Mouse (Mus musculus): Measurements from ENCODE around the gene Hlf. TPM values are rescaled to one million over a fixed set of nuclear protein-coding genes. Genes with fewer than 3 reads are reported as not detected.

The Hlf gene
- polyA plus RNA-seq, 1 experiment from 2014 or later, result 3.3 TPM

- Histone ChIP-seq H3K27me3 (no peaks in the 10 kb centered on the region), H3K27ac (no peak overlapping the region), H3K9me3 (no peaks in the 10 kb centered on the region), H3K4me3 (replicated peaks) (no peak overlapping the region), H3K4me2 (no peak overlapping the region), H3K9ac (no peak overlapping the region), H3K4me1 (no peaks in the 10 kb centered on the region), H3K36me3 (replicated peaks) (no peaks in the 10 kb centered on the region)
- WGBS, result 82% methylated on average over 3 of the region's 3 CpGs
- no peak for ATAC-seq (ENCODE audit: low FRiP score)
Observed at GRCm38 (mm10) chr11:90324597-90324996, 66.1 kb downstream of the Hlf start.

- Histone ChIP-seq H3K4me1 (no peaks in the 10 kb centered on the region), H3K27me3 (no peaks in the 10 kb centered on the region; the same call in 1 of the 2 replicates), H3K4me3 (replicated peaks) (no peak overlapping the region), H3K4me2 (no peak overlapping the region), H3K9me3 (no peaks in the 10 kb centered on the region), H3K9ac (no peak overlapping the region), H3K27ac (no peak overlapping the region), H3K36me3 (replicated peaks) (no peaks in the 10 kb centered on the region)
- WGBS, result 83% methylated on average over 7 of the region's 7 CpGs
- no peak for ATAC-seq (ENCODE audit: low FRiP score)
Observed at GRCm38 (mm10) chr11:90320922-90321321, 69.8 kb downstream of the Hlf start.

DNA sequence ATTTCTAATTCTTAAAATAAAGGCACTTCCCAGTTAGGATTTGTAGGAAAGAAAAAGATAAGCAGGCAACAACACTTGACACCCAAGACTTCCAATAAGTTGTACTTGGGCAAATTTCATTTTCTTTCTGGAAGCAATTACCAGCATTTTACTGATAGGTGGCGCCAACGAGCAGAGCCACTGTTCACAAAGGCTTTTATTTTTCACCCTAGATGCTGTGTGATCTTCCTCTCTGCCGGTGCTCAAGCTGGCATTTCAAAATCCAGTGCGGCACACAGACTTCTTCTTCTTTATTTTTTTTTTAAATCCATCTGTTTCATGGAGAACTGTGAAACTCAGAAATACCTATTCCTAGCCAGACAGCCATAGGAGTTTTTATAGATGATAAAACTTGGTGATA lies 73.2 kb downstream of the Hlf start:
- Histone ChIP-seq H3K36me3 (replicated peaks) (no peaks in the 10 kb centered on the region), H3K4me2 (no peak overlapping the region), H3K27me3 (no peaks in the 10 kb centered on the region; the same call in 1 of the 2 replicates), H3K4me1 (no peaks in the 10 kb centered on the region), H3K4me3 (replicated peaks) (no peak overlapping the region), H3K9ac (no peak overlapping the region), H3K27ac (no peak overlapping the region), H3K9me3 (no peaks in the 10 kb centered on the region)
- ATAC-seq (ENCODE audit: low FRiP score), result no peak
- 25% methylated on average over 4 of the region's 4 CpGs for WGBS

DNA sequence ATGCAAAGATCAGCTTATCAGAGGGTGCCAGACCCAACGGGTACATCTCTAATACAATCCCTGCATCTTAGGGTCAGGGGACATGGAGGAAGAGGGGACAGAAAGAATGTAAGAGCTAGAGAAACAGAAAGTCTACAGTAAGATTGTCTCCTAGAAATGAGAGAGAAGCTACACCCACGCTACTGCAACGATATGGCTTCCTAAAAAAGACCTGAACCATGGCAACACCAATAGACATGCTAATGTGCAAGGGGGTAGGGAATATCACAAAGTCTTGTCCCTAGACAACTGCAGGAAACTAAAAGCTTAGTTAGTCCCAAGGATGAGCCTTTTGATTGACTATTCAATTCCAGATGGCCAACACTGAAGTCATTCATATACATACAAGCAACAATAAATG lies 76.1 kb downstream of the Hlf start:
- H3K36me3 ChIP-seq (replicated peaks), result no peaks in the 10 kb centered on the region
- H3K9ac ChIP-seq, result no peak overlapping the region
- no peak overlapping the region for H3K4me3 ChIP-seq (replicated peaks)
- H3K9me3 ChIP-seq, result no peaks in the 10 kb centered on the region
- H3K4me2 ChIP-seq, result no peak overlapping the region
- H3K27ac ChIP-seq, result no peak overlapping the region
- ATAC-seq (ENCODE audit: low FRiP score), result no peak
- 90% methylated on average over 3 of the region's 3 CpGs for WGBS
- no peaks in the 10 kb centered on the region; the same call in 1 of the 2 replicates for H3K27me3 ChIP-seq
- no peaks in the 10 kb centered on the region for H3K4me1 ChIP-seq

DNA sequence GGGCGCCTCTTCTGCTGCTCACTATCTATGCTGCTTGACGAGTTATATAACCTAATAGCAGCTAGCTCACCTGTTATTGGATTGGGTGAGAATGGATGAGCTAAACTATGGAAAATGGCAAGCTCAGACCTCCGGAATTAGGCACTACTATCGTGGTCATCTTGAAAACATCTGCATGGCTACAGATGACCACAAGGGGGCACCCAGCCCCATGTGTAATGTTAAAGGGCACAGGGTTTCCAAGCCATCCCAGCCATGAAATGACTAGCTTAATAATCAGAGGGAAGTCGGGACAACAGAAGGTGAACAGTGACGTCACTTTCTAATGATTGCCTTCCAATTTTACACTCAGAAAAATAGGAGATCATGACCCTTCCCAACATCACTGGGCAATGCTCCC lies 83.7 kb downstream of the Hlf start:
- WGBS, result 61% methylated on average over 6 of the region's 6 CpGs
- H3K27ac ChIP-seq, result no peak overlapping the region
- no peak overlapping the region for H3K4me2 ChIP-seq
- no peaks in the 10 kb centered on the region for H3K27me3 ChIP-seq
- no peak overlapping the region for H3K9ac ChIP-seq
- no peaks in the 10 kb centered on the region for H3K9me3 ChIP-seq
- no peaks in the 10 kb centered on the region for H3K36me3 ChIP-seq (replicated peaks)
- 0 out of 2 replicates have a peak, but pooled peaks cover 3% of the 10 kb centered on the region for H3K4me1 ChIP-seq
- no peak overlapping the region for H3K4me3 ChIP-seq (replicated peaks)
- no peak for ATAC-seq (ENCODE audit: low FRiP score)

- Histone ChIP-seq H3K4me3 (replicated peaks) (no peak overlapping the region), H3K9me3 (no peaks in the 10 kb centered on the region), H3K9ac (no peak overlapping the region), H3K27ac (no peak overlapping the region), H3K4me2 (no peak overlapping the region), H3K36me3 (replicated peaks) (no peaks in the 10 kb centered on the region), H3K27me3 (no peaks in the 10 kb centered on the region), H3K4me1 (0 out of 2 replicates have a peak, but pooled peaks cover 3% of the 10 kb centered on the region)
- no peak for ATAC-seq (ENCODE audit: low FRiP score)
- WGBS, result 78% methylated on average over 5 of the region's 5 CpGs
Observed at GRCm38 (mm10) chr11:90306067-90306466, 84.6 kb downstream of the Hlf start.

DNA sequence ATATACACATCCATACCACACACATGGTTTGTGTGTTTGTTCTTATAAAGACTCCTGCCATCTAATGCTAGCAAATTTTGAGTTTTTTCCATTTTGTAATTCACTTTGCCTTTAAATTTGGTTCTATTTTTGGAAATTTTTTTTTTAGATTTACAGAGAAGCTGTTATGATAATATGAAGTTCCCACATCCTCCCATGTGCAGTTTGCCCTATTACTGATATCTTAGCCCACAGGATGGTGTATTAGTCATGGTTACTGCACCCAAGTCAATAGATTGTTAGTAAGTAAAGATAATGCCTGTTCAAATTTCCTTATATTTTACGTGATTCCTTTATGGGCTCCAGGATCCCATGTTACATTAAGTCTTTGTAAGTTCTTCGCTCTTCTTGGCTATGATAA lies 96.1 kb downstream of the Hlf start:
- no peaks in the 10 kb centered on the region for H3K27me3 ChIP-seq
- no peaks in the 10 kb centered on the region for H3K4me1 ChIP-seq
- no peak overlapping the region for H3K27ac ChIP-seq
- no peak overlapping the region for H3K4me3 ChIP-seq (replicated peaks)
- WGBS, result 89% methylated on average over 2 of the region's 2 CpGs
- H3K4me2 ChIP-seq, result no peak overlapping the region
- H3K36me3 ChIP-seq (replicated peaks), result no peaks in the 10 kb centered on the region
- no peak overlapping the region for H3K9ac ChIP-seq
- H3K9me3 ChIP-seq, result no peaks in the 10 kb centered on the region
- ATAC-seq (ENCODE audit: low FRiP score), result no peak

DNA sequence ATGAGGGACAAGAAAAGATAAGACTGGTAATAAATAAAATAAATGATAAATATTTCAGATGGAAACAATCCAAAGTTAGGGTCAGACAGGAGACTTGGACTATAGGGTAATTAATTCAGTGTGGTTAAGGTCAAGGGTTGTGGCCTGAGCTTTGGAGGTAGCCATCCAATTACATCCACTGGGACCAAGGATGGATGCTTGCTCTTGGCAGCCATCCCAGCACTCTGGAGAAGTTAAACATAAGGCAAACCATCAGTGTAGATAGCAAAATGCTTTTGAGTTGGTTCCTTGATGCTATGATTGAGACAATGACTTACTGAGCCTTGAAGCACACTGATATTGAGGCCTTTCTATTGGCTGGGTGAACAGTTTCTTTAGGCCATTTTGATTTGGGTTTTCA lies 97.9 kb downstream of the Hlf start:
- Histone ChIP-seq H3K27me3 (no peaks in the 10 kb centered on the region), H3K4me2 (no peak overlapping the region), H3K9me3 (no peaks in the 10 kb centered on the region), H3K4me1 (no peaks in the 10 kb centered on the region), H3K36me3 (replicated peaks) (no peaks in the 10 kb centered on the region), H3K4me3 (replicated peaks) (no peak overlapping the region), H3K27ac (no peak overlapping the region), H3K9ac (no peak overlapping the region)
- ATAC-seq (ENCODE audit: low FRiP score), result no peak

DNA sequence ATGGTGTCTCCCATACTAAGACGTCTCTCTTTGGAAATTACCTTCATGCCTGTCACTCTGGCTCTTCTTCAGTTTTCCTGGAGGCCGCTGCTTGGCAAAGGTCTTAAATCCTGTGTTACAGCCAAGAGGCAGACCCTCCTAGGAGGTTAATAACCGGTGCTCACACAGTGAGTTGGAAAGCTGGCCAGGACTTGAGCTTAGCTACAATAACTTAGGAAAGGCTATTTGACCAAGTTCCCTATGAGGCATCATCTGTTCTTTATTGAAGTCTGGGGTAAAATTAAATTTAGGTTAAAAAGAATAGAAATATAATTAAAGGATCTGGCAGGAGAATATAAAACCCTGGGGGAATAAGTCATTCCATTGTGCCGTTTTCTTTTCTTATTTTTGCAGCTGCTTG lies 99.5 kb downstream of the Hlf start:
- Histone ChIP-seq H3K36me3 (replicated peaks) (no peaks in the 10 kb centered on the region), H3K4me1 (no peaks in the 10 kb centered on the region), H3K9me3 (no peaks in the 10 kb centered on the region), H3K4me3 (replicated peaks) (no peak overlapping the region), H3K27ac (no peak overlapping the region), H3K4me2 (no peak overlapping the region), H3K9ac (no peak overlapping the region), H3K27me3 (no peaks in the 10 kb centered on the region)
- ATAC-seq (ENCODE audit: low FRiP score), result no peak
- WGBS, result 80% methylated on average over 4 of the region's 4 CpGs

GRCm38 (mm10) chr11:90286550-90287154 lies 104.0 kb downstream of the Hlf start:
- H3K36me3 ChIP-seq (replicated peaks), result no peaks in the 10 kb centered on the region
- ATAC-seq (ENCODE audit: low FRiP score), result no peak
- WGBS, result 88% methylated on average over 6 of the region's 6 CpGs
- no peak overlapping the region for H3K4me2 ChIP-seq
- no peaks in the 10 kb centered on the region for H3K27me3 ChIP-seq
- H3K9me3 ChIP-seq, result no peaks in the 10 kb centered on the region
- H3K27ac ChIP-seq, result no peak overlapping the region
- no peak overlapping the region for H3K9ac ChIP-seq
- no peak overlapping the region for H3K4me3 ChIP-seq (replicated peaks)
- no peaks in the 10 kb centered on the region for H3K4me1 ChIP-seq

Other genes starting within 250 kb of the Hlf start
- 18.4 and 20.0 TPM in 2 replicates for gene Gm45716, start 203.2 kb downstream of the Hlf start, polyA plus RNA-seq (2016; fragmentation: Nextera tagmentation; extraction: Ambion mirVana)
- gene Mmd, start 141.4 kb downstream of the Hlf start, polyA plus RNA-seq (2016; fragmentation: Nextera tagmentation; extraction: Ambion mirVana), result 57.7 and 59.9 TPM in 2 replicates
- 39.4 and 41.0 TPM in 2 replicates for gene Stxbp4, start 247.2 kb upstream of the Hlf start, polyA plus RNA-seq (2016; fragmentation: Nextera tagmentation; extraction: Ambion mirVana)
- gene Cox11, start 247.3 kb upstream of the Hlf start, polyA plus RNA-seq (2016; fragmentation: Nextera tagmentation; extraction: Ambion mirVana), result 37.4 and 42.4 TPM in 2 replicates